Mouse (Mus musculus): ENCODE data around the gene Fhad1.

Gene Fhad1

DNA sequence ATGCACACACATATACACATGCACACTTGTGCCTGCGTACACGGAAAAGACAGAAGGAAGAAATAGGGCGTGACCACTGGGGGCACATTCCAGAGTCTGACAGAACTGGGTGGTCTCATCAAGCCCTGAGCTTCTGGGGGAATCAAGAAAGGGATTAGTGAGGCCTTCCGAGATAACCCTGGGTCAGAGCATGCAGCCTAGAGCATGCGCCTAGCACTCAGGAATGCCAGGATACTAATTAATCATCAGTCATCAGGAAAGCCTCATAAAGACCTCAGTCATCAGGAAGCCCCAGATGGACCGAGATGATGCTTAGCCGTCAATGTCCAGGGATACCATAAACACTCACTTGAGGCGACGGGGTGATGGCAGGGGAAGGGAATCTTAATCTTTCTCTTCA, 135.0 kb downstream of the Fhad1 start:
- DNase-seq: no peak

DNA sequence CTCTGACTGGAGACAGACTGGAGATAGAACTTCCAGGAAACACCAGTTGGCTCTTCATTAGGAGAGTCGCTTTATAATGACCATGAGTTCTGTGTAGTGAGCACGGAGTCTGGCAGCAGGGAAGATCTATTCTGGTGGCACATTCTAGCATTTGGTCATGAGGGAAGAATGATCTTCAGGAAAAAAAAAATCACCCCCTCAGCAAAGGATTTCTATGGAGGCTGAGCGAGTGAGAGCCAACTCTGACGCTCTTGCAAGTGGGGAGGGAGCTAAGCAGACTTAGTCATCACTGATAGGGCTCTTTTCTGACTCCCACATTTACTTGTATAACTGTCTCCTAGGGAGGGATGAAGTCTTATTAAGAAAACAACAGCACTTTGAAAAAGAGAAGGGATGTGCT, 135.8 kb downstream of the Fhad1 start:
- DNase-seq: no peak

DNA sequence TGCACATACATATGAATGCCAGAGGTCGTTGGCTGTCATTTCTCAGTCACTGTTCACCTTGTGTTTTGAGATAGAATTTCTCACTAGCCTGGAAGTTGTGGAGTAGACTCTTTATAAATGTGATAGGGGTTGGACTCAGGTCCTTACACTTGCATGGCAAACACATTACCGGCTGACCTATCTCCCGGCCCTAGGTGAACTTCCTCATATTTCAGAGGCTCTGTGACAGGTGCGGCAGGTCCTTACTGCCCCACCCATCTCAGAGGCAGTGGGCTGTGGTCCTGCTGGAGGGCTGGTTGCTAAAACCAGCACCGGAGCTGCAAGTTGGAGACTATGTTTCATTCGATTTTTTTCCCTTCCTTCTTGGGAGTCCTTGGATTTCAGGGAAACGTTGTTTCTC, 136.3 kb downstream of the Fhad1 start:
- no peak for DNase-seq

DNA sequence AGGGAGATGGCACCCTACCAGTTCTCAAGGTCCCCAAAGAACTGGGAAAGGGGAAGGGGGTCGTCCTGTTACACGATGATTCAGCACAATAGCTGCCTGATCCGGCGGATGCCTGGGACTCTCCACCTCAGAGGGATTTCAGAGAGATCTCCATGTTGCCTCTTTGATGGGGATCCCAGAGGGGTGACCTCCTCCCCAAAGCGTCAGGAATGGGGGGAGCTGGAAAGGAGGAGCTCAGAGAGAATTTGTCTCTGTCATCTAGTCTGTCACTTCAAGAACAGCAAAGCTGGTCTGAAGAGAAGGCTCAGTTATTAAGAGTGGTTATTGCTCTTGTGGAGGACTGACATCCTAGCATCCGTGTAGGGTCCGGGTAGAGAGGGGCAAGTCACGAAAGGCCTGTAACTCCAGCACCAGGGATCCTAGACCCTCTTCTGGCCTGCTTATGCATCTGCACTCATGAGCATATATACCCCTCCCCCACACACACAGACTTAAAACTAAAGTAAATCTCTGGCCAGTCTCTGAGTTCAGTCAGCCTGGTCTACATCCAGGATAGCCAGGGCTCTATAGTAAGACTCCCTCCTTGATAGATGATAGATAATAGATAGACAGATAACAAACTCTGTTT, 139.3 kb downstream of the Fhad1 start:
- no peak for DNase-seq

DNA sequence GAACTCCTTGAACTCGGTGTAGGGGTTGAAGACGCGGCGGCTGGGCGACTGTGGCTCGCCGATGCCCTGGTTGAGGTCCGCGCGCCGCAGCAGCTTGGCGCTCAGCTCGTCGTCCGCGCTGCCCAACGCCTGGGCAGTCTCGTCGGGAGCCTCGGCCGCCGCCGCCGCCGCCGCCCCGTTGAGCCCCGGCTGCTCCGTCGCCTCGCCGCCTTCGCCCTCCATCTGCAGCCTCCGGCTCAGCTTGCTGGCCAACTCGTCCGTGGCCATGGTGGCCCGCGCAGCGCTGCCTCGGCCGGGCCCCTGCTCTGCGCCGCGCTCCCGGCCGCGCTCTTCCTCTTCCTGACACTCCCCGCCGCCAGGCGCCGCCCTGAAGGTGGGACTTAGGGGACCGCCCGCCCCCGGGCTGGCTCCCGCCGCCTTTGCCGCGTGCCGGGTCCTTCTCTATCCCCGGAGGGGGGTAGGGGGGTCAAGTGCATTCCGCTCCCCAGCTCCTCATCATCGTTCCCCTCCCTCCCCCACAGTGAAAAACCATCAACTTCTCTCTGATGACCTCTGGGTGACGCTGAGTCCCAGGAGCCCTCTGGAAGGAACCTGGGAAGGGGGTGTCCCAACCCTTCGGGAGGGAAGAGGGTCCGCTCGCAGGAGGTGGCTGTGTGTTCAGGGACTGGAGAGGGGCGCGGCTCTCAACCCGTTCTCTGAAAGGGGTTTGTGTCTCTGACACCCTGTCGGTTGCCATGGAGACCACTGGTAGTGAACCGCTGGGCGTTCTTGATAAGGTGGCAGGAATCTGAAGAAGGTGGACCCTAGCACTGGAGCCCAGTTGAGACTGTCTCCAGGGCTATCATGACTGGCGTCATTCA, 140.1 kb downstream of the Fhad1 start, which contains the start of gene Efhd2:
Gene Efhd2, minus strand, starts transcription at position 320 of the 860 bp plus-strand sequence.
- peak; percentile 82 for DNase-seq

DNA sequence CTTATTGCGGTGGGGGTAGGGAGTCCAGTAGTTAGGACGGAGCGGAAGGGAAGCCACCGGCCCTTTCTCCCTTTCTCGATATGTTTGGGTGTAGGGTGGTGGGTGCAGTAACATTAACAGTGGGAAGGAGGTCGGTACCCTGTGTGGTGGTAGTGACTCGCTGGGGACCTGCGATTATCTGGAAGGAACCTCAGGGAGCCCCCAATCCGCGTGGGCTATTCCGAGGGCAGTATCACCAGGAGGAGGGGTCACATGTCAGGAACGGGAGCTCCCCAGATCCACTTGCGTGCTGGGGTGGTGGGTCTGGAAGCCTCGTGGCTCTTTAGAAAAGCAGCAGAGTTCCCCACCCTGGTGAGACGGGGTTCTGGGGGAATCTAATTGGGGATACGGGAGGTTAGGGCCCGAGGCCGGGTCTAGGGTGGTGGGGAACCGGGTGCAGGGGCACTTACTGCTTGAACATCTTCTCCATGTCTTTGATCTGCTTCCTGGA, 140.7 kb downstream of the Fhad1 start:
- DNase-seq: no peak

DNA sequence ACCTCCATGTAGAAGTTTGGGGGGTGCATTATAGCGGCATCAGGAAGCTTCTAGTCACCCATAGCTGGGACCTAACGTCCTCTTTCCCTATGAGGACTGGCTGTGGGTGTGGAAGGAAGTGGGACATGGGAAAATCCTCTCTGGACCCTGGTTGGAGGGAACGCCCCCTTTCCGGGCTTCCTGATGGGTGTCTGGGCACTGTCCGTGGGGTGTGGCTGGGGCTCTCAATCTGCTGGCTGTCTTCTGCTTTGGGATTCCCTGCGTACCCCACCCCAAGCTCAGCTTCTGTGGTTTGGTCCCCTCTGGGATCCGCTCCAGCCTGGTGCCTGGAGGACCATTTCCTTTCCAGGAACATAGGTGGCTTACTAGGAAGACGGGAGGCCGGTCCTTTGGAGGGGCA, 141.9 kb downstream of the Fhad1 start:
- peak; percentile 49 for DNase-seq

DNA sequence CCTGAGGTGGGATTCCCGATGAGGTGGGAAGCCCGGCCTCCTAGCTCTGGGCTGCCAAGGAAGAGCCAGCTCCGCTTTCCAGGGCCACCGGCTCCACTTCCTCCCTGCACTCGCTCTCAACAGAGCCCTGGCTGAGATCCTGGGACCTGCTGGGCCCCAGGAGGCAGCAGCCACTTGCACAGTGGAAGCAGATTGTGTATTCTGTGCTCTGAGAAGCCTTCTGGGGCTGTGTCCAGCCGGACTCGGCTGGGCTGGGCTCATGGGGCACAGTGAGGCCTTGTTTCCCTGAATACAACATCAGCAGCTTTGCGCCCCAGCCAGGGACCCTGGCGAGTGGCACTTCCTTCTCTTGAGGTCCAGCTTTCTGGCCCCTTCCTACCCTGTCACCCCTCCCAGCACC, 143.0 kb downstream of the Fhad1 start:
- DNase-seq: peak; percentile 81

DNA sequence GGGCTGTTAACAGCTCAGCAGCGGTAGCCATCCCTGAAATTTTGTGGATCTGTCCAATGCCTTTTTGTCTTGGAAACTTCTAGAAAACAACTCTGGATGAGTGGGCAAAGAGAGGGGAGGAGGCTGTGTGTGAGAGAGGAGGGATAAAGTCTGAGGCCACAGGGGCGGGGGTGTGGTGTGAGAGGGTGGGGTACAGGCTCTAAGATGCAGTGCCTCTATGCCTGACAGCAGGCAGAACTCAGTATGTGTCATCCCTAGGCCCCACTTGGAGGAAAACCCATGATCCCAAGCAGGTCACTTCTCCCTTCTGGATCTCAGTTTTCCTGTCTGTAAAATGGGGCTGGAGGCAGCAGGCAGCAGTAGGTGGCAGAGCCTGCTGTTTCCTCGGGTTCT, 143.6 kb downstream of the Fhad1 start:
- no peak for DNase-seq

DNA sequence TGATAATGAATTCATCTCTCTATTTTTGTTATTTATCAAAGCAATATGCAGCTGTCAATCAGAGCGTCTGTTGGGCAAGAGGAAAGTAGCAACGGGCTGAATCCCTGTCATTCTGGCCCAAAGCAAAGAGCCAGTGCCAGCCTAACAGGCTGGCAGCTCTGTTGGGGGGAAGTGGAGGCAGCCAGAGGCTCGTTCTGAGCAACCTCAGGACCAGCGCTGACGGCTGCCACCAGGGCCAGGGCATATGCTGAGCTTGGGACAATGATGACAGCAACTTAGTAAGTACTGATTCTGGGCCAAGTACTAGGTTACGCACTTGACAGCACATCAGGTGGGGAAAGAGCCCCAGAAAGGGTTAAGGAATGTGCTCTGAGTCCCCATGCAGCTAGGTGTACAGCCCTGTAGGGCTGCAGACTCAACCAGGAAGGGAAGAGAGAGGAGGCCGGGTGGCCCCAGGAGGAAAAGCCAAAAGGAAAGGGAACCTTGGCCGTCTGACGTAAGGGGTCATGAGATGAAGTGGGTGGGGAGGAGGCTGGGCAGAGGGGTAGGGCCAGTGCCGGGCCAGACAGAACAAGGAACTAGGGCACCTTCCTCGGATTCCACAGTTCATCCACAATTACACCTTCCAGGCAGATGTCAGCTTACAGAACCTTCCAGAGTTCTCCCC, 144.1 kb downstream of the Fhad1 start:
- peak; percentile 75 for DNase-seq

DNA sequence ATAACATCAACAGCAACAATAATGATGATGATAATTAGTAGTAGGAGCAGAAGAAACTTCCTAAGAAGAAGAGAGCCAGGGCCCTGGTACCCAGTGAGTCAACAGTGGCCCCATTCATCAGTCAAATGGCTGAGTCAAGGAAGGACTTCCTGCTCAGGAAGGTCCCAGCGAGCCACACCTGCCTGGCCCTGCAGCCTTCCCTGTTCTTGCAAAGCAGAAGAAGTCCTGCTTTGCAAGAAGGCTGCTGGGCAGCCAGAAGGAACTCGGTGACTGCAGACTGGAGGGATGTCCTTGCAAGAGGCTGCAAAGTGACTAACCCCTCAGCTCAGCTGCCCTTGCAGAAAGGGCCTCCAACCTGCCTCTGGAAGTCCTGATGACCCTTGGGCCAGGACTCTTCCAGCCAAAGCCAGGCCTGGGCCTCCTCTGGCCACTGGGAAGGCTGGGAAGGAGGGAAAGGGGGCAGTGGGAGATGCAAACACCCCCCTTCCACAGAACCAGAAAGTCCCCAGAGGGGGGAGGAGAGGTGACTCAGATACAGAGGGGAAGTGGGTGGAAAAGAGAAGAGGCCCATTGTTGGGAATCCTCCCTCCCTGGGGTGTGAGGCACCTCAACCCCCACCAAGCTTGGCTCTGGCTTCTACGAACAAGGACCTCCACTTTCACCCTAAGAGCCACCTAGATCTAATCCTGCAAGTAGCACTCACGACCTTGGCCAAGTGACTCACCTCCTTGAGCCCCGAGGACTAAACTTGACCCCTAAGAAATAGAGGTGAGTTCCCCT, 145.3 kb downstream of the Fhad1 start:
- DNase-seq: peak; percentile 36

DNA sequence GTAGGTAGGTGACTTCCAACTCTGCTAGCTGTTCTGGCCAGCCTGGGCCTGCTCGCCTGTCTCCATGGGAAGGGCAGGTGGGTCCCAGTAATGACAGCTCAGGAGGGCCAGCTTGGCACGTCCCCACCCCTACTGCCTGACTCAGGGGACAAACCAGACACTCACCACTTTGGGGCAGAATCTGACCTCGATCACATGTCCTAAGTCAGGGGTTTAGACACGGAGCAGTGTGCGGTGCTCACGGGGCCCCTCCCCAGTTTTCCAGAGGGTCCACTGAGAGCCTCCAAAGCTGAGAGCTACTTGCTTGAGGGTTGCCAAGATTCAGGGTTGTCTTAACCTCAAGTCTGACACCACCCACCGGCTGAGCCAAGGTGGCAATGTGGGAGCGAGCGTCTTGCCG, 146.8 kb downstream of the Fhad1 start:
- peak; percentile 32 for DNase-seq

DNA sequence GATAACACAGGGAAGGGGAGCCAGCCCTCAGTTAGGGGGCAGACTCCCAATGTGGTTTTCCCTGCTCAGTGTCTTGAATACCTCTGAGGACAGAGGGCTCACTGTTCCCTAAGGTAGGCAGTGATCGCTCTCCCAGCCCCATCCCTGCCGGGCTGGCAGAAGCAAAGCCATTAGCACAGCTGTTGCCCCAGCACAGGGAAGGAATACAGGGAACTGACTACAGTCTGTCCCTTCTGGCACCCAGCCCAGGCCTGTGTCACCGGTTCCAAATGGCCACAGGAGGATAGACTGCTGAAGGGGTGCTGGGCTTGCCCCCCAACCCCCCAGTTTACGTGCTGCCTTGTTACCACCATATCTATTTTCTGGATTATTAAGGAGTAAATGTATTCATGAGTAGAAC, 147.4 kb downstream of the Fhad1 start:
- DNase-seq: peak; percentile 62

DNA sequence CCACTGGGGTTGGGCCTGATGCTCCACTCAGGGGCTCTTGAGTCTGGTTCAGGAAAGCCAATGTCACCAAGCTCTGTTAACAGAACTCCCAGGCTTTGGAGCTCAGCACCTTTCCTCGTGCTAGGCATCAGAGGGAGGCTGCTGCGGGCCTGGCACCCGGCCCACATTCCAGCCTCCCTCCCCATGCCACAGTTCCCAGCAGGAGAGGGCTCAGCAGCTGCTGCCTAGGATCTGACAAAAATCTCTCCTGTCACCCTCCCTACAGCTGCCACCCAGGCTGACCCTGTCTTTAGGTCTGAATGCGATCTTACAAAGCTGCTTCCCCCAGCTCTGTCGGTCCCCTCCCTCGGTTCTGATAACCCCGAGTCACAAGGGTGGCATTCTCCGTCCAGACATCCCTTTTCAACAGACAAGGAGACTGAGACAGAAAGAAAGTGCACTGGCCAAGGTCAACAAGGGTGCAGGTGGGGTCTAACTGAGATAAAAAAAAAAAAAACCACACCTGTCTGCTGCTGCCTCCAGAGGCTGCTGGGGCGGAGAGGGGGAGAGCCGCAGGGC, 147.9 kb downstream of the Fhad1 start:
- DNase-seq: peak; percentile 67

DNA sequence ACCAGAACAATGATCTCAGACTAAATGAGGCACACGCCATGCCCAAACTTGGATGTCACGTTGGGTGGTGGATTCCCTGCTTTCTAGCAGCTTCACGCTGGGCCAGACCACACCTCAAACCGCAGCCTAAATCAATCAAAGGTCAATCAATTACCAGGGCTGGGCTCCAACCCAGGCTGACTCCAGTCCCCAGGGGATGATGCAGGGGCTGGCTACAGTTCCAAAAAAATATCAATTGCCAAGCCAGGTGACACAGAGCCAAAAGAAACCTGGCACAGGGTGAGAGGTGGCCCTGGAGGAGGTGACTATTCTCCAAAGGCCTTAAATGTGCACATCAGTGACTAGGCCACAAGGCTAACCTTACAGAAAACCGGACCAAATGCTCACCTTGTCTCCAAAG, 149.3 kb downstream of the Fhad1 start:
- DNase-seq: peak; percentile 31

DNA sequence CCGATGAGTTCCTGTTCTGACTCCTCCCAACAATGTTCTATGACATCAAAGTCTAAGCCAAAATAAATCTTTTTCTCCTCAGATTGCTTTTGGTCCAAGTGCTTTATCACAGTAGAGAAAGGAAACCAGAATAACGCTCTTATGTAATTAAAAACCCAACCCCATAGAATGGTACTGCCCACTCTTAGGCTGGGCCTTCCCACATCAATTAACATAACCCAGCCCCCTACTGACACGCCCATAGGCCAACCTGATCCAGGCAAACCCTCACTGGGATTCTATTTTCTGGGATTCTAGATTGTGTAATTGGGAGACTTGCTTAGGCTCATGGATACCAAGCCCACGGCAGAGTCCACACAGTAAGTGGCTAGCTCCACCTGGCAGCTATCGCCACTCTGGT, 149.9 kb downstream of the Fhad1 start:
- no peak for DNase-seq

DNA sequence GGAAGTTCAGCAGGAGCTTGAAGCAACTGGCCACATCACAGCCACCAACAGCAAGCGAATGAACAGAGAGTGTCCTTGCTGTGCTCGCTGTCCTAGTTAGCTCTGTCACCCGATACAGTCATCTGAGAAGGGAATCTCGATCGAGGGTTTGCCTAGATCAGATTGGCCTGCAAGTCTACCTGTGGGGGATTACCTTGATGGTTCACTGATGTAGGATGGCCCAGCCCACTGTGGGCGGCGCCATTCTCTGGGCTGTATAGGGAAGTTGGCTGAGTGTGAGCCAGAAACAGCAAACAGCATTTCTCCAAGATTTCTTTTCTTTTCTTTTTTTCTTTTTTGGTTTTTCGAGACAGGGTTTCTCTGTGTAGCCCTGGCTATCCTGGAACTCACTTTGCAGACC, 150.4 kb downstream of the Fhad1 start:
- DNase-seq: no peak

DNA sequence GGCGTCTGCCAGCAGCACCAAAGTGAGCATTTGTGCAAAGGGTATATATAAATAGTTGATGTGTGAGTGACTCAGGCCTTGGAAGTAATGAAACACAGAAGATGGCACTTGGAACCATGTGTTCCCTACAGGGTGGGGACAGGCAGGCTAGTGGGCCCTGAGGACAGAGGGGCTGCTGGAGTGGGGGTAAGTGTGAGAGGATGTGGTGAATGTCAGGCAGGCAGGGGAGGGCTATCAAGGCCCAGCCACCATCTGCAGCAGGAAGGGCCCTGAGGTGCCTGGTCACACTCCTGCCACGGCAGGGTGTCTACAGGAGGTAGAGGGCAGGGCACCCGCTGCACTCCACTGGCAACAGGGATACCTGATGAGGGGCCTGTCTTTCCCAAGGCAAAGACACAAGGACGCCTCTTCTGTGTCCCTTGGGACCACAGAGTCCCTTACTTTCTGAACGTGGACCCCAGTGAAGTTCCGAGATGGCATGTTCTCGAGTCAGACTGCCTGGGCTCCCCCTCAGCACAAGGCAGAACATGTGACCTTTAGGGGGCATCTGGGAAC, 151.1 kb downstream of the Fhad1 start:
- peak; percentile 13 for DNase-seq

DNA sequence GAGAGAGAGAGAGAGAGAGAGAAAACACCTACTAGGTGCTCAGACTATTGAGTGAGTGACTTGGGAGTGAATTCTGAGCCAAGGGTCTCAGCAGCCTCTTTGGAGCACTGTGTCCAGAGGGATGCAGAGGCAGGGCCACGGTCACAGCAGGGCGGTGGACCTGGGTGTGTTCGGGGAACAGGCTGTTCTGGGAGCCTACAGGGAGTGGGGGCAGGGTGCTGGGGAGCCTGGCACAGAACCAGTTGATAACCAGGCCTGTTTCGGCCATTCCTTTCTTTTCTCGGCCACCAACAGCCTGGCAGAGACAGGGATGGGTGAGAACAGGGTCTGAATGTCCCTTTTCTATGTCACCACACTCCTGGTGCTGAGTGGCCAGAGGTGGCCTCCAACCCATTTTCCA, 152.0 kb downstream of the Fhad1 start:
- no peak for DNase-seq

DNA sequence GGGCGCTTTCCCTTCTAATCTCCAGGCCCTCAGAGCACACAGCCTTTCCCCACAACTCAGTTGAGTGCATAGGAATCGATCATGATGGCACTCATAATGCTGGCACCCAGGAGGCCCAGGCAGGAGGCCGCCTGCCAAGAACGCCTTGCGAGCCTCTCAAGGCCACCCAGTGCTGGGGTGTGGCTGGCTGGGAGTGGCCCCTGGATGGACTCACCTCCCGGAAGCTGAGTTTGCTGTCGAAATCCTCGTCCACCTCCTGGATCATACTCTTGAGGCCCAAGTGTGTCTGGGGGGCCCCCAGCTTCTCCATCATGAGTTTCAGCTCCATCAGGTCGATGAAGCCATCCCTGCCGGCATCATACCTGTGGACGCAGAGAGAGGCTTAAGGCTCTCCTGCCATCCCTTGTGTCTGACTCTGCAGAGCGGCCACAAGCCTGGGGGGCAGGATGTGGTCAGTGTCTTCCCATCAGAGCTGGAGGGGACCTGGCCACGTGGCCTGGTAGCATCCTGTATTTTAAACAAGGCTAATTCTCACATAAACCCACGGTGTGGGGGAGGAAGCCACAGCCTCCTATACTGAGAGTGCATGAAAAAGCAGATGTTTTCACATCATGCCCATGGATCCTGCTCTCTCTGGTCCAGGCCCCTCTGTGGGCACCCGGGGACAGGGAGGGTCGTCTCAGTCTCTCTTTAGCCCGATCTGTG, 153.1 kb downstream of the Fhad1 start:
- DNase-seq: peak; percentile 12

DNA sequence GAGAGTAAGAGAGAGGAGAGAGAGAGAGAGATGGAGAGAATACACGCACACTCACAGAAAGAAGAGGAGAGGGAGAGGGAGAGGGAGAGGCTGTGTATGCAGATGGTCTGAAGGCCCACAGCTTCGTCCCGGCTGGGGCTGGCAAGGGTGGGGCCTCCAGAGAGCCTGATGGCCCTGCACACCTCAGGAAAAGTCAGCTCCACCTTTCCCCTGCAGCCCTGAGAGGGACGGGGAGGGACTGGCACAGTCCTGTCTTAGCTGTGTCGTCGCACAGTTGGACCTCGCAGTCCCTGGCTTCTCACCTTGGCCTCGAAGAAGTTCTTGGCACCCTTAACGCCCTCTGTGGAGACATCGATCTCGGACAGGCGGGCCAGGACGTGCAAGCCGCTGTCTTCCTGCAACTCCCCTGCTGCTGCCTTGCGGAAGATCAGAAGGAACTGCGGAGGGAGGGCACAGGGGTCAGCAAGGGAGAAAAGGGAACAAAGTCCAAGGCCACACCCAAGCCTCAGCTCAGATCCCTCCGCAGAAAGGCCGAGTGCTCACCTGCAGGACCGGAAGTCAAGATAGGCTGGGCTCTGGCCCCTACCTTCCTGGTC, 154.5 kb downstream of the Fhad1 start:
- DNase-seq: peak; percentile 36
